Mouse (Mus musculus): ENCODE data around the gene Gimap4.

DNA sequence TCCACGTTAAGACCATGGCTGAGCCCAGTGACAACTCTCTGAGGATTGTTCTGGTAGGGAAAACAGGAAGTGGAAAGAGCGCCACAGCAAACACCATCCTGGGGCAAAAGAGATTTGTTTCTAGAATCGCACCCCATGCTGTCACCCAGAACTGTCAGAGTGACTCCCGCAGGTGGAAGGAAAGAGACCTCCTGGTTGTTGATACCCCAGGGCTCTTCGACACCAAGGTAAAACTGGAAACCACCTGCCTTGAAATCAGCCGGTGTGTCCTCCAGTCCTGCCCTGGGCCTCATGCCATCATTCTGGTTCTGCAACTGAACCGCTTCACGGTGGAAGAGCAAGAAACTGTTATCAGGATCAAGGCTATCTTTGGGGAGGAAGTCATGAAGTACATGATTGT is 39.1 kb downstream of the Gimap4 start:
- no peak for TF ChIP-seq POLR2A (IDR thresholded peaks at IDR 0.05; ENCODE audit: borderline replicate concordance, control insufficient read depth, low read depth, low read length)
- no peak for TF ChIP-seq CTCF (IDR thresholded peaks at IDR 0.05; ENCODE audit: control insufficient read depth, insufficient read depth, low read length)

Measured in bone marrow, adult 2 months (tissue).